Mouse (Mus musculus) kidney, postnatal 0 days (tissue): ENCODE results near the gene Layn. TPM values are rescaled to one million over a fixed set of nuclear protein-coding genes. Genes with fewer than 3 reads are reported as not detected.
A peak's percentile ranks its signal among the peaks of the same experiment; 100 is the strongest.

ENCODE experiments used
- ATAC-seq: fragments of 200-750 bp; cut with Nextera tagmentation; replicated peaks from 2 replicates; pipeline ENCODE4 v1.8.0; 2017; ENCODE audit warnings: low read depth, moderate number of reproducible peaks, moderate TSS enrichment, moderate library complexity; ENCODE audit not compliant: low FRiP score
- DNase-seq: peaks from one replicate; pipeline ENCODE4 v3.0.0-alpha.2; 2016; ENCODE audit warnings: low spot score
- H3K27ac ChIP-seq: fragments of 300-500 bp; sonication (generic); 2 replicates; pipeline ENCODE4 v1.5.1; 2014; ENCODE audit warnings: mild to moderate bottlenecking
- H3K27me3 ChIP-seq: fragments of 300-500 bp; sonication (generic); 2 replicates; pipeline ENCODE4 v1.6.1; 2014; ENCODE audit warnings: low read length, mixed read lengths; ENCODE audit not compliant: insufficient read depth
- H3K36me3 ChIP-seq: fragments of 300-500 bp; sonication (generic); 2 replicates; pipeline ENCODE4 v1.6.1; 2014; ENCODE audit warnings: low read length, mixed read lengths; ENCODE audit not compliant: insufficient read depth
- H3K4me1 ChIP-seq: fragments of 300-500 bp; sonication (generic); replicated peaks from 2 replicates; pipeline ENCODE4 v1.6.1; 2014; ENCODE audit warnings: antibody characterized with exemption, low read length, mixed read lengths; ENCODE audit not compliant: insufficient read depth
- H3K4me2 ChIP-seq: fragments of 300-500 bp; sonication (generic); 2 replicates; pipeline ENCODE4 v1.6.1; 2014; ENCODE audit warnings: mild to moderate bottlenecking, low read length, moderate library complexity, mixed read lengths
- H3K4me3 ChIP-seq: fragments of 300-500 bp; sonication (generic); replicated peaks from 2 replicates; pipeline ENCODE4 v1.5.1; 2014; ENCODE audit warnings: low read depth, low read length
- H3K9ac ChIP-seq: fragments of 300-500 bp; sonication (generic); 2 replicates; pipeline ENCODE4 v1.6.1; 2014; ENCODE audit warnings: low read depth, low read length
- H3K9me3 ChIP-seq: fragments of 300-500 bp; sonication (generic); replicated peaks from 2 replicates; pipeline ENCODE4 v1.6.1; 2016; ENCODE audit warnings: low read length, inconsistent platforms, mixed read lengths
- CTCF ChIP-seq: IDR thresholded peaks from 2 replicates; pipeline ENCODE4 v1.5.1; 2016; ENCODE audit warnings: antibody characterized with exemption, low read depth, mild to moderate bottlenecking, moderate library complexity
- WGBS: fragments of 180-500 bp; shearing (Covaris S2); extraction: QIAGEN DNeasy Blood & Tissue Kit; methylation state at CpG from one replicate; pipeline ENCODE4 v1.1.7; 2014; 5-methylcytosine and 5-hydroxymethylcytosine counted together
- polyA plus RNA-seq: library from polyadenylated mRNA; unstranded; fragments of >200 nt; fragmentation: Nextera tagmentation; extraction: Ambion mirVana; gene quantifications from 2 replicates; pipeline ENCODE4 v1.2.1, GENCODE M21; 2015

The Layn gene
- polyA plus RNA-seq, 1 experiment from 2014 or later: 8.5 TPM

- Histone ChIP-seq H3K36me3 (no peaks in the 10 kb centered on the region), H3K4me1 (no peaks in the 10 kb centered on the region), H3K9me3 (no peaks in the 10 kb centered on the region), H3K4me2 (no peak overlapping the region), H3K27ac (no peak overlapping the region), H3K27me3 (no peaks in the 10 kb centered on the region), H3K4me3 (no peak overlapping the region), H3K9ac (no peak overlapping the region)
- DNase-seq: no peak
- TF ChIP-seq CTCF: no peak
- ATAC-seq: no peak
- WGBS: 80% methylated on average over 3 of the region's 3 CpGs
Observed at GRCm38 (mm10) chr9:51032785-51033529, 43.9 kb downstream of the Layn start.

GRCm38 (mm10) chr9:51032291-51032690 lies 44.6 kb downstream of the Layn start:
- ATAC-seq: no peak
- no peak for TF ChIP-seq CTCF
- Histone ChIP-seq H3K27me3 (no peaks in the 10 kb centered on the region), H3K27ac (no peak overlapping the region), H3K36me3 (no peaks in the 10 kb centered on the region), H3K9me3 (no peaks in the 10 kb centered on the region), H3K4me2 (no peak overlapping the region), H3K4me3 (no peak overlapping the region), H3K4me1 (no peaks in the 10 kb centered on the region), H3K9ac (no peak overlapping the region)
- no peak for DNase-seq
- WGBS: 65% methylated on average over 8 of the region's 8 CpGs

- H3K4me2 ChIP-seq: no peak overlapping the region
- H3K27me3 ChIP-seq: no peaks in the 10 kb centered on the region
- no peak overlapping the region for H3K9ac ChIP-seq
- H3K9me3 ChIP-seq: no peaks in the 10 kb centered on the region
- H3K4me3 ChIP-seq: no peak overlapping the region
- H3K36me3 ChIP-seq: no peaks in the 10 kb centered on the region
- no peak for TF ChIP-seq CTCF
- no peak overlapping the region for H3K27ac ChIP-seq
- H3K4me1 ChIP-seq: no peaks in the 10 kb centered on the region
- no peak for DNase-seq
- WGBS: 48% methylated on average over 6 of the region's 6 CpGs
- ATAC-seq: no peak
Observed at GRCm38 (mm10) chr9:51031603-51032002, 45.3 kb downstream of the Layn start.

GRCm38 (mm10) chr9:51030147-51030546 lies 46.7 kb downstream of the Layn start:
- H3K9ac ChIP-seq: no peak overlapping the region
- H3K9me3 ChIP-seq: no peaks in the 10 kb centered on the region
- DNase-seq (no peak), ATAC-seq (no peak)
- no peak overlapping the region for H3K4me3 ChIP-seq
- no peaks in the 10 kb centered on the region for H3K36me3 ChIP-seq
- no peaks in the 10 kb centered on the region for H3K4me1 ChIP-seq
- WGBS: 31% methylated on average over 1 of the region's 1 CpGs
- H3K27me3 ChIP-seq: no peaks in the 10 kb centered on the region
- H3K4me2 ChIP-seq: no peak overlapping the region
- no peak overlapping the region for H3K27ac ChIP-seq
- no peak for TF ChIP-seq CTCF

- H3K27me3 ChIP-seq: no peaks in the 10 kb centered on the region
- H3K36me3 ChIP-seq: no peaks in the 10 kb centered on the region
- 90% methylated on average over 1 of the region's 1 CpGs for WGBS
- ATAC-seq (no peak), DNase-seq (no peak)
- no peak overlapping the region for H3K4me2 ChIP-seq
- H3K9ac ChIP-seq: no peak overlapping the region
- no peaks in the 10 kb centered on the region for H3K4me1 ChIP-seq
- H3K27ac ChIP-seq: no peak overlapping the region
- TF ChIP-seq CTCF: peak; percentile 32
- H3K4me3 ChIP-seq: no peak overlapping the region
- H3K9me3 ChIP-seq: no peaks in the 10 kb centered on the region
Observed at GRCm38 (mm10) chr9:51026952-51027351, 49.9 kb downstream of the Layn start.

GRCm38 (mm10) chr9:51021123-51021795 lies 55.6 kb downstream of the Layn start:
- Histone ChIP-seq H3K27me3 (no peaks in the 10 kb centered on the region), H3K27ac (no peak overlapping the region), H3K9ac (no peak overlapping the region), H3K4me3 (no peak overlapping the region), H3K36me3 (no peaks in the 10 kb centered on the region), H3K9me3 (no peaks in the 10 kb centered on the region), H3K4me2 (no peak overlapping the region), H3K4me1 (no peaks in the 10 kb centered on the region)
- 81% methylated on average over 4 of the region's 4 CpGs for WGBS
- no peak for TF ChIP-seq CTCF
- DNase-seq (no peak), ATAC-seq (no peak)
